Mouse (Mus musculus) embryonic fibroblast, embryonic 13.5 days (primary cell): ENCODE results near the gene Anapc15-ps. TPM values are rescaled to one million over a fixed set of nuclear protein-coding genes. Genes with fewer than 3 reads are reported as not detected.

ENCODE experiments used
- H3K27ac ChIP-seq: 2 replicates; pipeline ENCODE4 v1.5.1; 2012; ENCODE audit warnings: low read length, control low read depth, inconsistent platforms; ENCODE audit not compliant: insufficient read depth
- H3K4me1 ChIP-seq: 2 replicates; pipeline ENCODE4 v1.6.1; 2011; ENCODE audit warnings: low read length; ENCODE audit not compliant: control insufficient read depth, insufficient read depth
- H3K4me3 ChIP-seq: 2 replicates; pipeline ENCODE4 v1.5.1; 2011; ENCODE audit warnings: mild to moderate bottlenecking, control low read depth, low read length; ENCODE audit not compliant: insufficient read depth
- CTCF ChIP-seq: IDR thresholded peaks from 2 replicates; pipeline ENCODE4 v1.5.1; 2011; ENCODE audit warnings: mild to moderate bottlenecking, control low read depth, low read length, moderate library complexity, borderline replicate concordance; ENCODE audit not compliant: insufficient read depth
- POLR2A ChIP-seq: IDR thresholded peaks from 2 replicates; pipeline ENCODE4 v1.6.1; 2011; ENCODE audit warnings: low read depth, mild to moderate bottlenecking, control low read depth, low read length, moderate library complexity
- polyA plus RNA-seq: library from polyadenylated mRNA; stranded (reverse); fragments of >200 nt; gene quantifications from 2 replicates; pipeline ENCODE4 v1.2.4, GENCODE M21; 2011; ENCODE audit warnings: low read depth; ENCODE audit not compliant: missing spikeins, insufficient read length

The Anapc15-ps gene
- polyA plus RNA-seq, 1 experiment: not detected

- H3K4me1 ChIP-seq: 0 out of 2 replicates have a peak, but pooled peaks cover 2% of the 10 kb centered on the region
- no peak overlapping the region for H3K27ac ChIP-seq
- H3K4me3 ChIP-seq: no peak overlapping the region
- TF ChIP-seq CTCF: no peak
- TF ChIP-seq POLR2A: no peak
Measured at GRCm38 (mm10) chr10:95682091-95682740, 9.0 kb upstream of the Anapc15-ps start.

DNA sequence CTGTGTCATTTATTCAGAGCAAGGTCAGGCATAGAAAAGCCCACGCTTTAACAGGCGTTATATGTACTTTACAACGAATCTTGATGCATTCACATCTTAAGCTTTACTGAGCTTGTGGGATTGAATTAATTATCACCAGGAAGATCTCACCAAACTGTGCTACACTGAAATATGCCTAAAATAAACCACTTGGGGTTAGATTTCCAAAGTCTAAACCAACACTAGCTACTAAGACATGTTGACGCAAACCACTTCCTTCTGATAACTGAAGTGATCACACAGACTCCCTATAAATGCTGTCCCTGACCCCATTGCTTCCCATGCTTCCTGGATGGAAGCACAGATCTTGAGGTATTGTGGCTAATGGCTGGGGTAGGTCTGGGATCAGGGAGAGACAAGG, 8.2 kb upstream of the Anapc15-ps start:
- TF ChIP-seq POLR2A (no peak), CTCF (no peak)
- no peak overlapping the region for H3K4me3 ChIP-seq
- H3K4me1 ChIP-seq: 0 out of 2 replicates have a peak, but pooled peaks cover 2% of the 10 kb centered on the region
- no peak overlapping the region for H3K27ac ChIP-seq

DNA sequence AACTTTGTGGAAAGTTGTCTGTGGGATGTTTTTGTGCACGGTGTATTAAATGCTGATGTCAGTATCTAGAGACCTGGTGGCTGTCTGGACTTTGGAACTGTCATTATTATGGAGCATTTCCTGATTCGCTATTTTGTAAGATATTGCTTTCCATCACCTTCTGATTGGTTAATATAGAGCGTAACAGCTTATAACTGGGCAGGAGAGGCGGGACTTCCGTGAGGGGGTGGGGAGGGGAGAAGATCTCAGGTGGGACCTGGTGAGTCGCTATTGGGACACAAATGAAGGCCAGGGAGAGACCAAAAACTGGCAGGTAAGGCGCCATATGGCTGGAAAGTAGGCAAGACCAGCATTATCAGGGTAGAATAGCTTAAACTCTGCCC, 7.8 kb upstream of the Anapc15-ps start:
- H3K4me3 ChIP-seq: no peak overlapping the region
- no peak overlapping the region for H3K27ac ChIP-seq
- H3K4me1 ChIP-seq: 0 out of 2 replicates have a peak, but pooled peaks cover 2% of the 10 kb centered on the region
- TF ChIP-seq POLR2A (no peak), CTCF (no peak)

GRCm38 (mm10) chr10:95680153-95681057, 7.2 kb upstream of the Anapc15-ps start:
- no peak for TF ChIP-seq POLR2A
- no peak for TF ChIP-seq CTCF
- Histone ChIP-seq H3K4me1 (0 out of 2 replicates have a peak, but pooled peaks cover 2% of the 10 kb centered on the region), H3K27ac (no peak overlapping the region), H3K4me3 (no peak overlapping the region)

DNA sequence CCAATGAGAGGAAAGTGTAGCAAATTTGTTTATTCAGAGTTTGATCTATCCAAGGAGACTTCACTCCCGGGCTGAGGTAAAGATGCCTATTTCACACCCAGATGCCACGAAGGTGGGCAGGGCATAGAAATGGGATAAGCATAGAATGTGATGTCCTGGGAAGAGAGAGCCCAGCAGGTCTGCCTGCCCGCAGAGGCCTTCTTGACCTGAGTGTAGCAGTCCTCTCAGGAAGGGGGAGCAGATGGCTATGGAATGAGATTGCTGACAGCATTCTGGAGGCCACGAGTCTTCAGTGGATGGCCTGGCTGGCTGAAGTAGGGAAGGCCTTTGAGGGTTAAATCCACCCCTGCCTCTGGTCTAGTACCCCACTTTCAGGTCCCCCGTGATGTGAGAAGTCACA, 5.9 kb upstream of the Anapc15-ps start:
- no peak overlapping the region for H3K4me3 ChIP-seq
- no peaks in the 10 kb centered on the region for H3K4me1 ChIP-seq
- TF ChIP-seq CTCF (no peak), POLR2A (no peak)
- no peak overlapping the region for H3K27ac ChIP-seq

DNA sequence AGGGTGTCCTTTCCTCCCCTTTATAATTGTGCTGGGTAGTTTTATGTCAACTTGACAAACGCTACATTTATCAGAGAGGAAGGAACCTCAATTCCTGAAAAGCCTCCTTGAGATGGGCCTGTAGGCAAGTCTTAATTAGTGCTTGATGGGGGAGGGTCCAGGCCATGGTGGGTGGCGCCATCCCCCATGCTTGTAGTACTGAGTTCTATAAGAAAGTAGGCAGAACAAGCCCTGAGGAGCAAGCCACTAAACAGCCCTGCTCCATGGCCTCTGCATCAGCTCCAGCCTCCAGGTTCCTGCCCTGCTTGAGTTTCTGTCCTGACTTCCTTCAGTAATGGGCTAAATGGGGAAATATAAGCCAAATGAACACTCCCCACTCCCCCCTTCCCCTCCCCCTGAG, 5.4 kb upstream of the Anapc15-ps start:
- Histone ChIP-seq H3K4me1 (no peaks in the 10 kb centered on the region), H3K4me3 (no peak overlapping the region), H3K27ac (no peak overlapping the region)
- TF ChIP-seq CTCF (no peak), POLR2A (no peak)

DNA sequence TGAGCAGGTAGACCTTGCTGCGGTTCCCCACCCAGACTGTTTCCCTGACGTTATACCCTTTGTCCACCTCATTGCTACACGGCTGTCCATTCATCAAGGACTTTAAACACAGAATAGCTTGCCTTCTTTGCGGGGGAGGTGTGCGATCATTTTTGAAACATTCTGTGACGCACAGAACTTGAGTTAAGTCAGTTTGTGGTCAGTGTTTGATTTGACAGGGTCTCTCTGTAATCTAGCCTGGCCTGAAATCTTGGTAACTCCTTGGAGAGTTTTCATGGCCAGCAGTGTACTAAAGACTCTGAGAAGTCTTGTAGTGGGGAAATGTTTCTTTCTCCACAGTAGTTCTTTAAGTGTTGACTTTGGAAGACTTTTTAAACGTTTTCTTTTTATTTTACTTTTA, 5.0 kb upstream of the Anapc15-ps start:
- no peaks in the 10 kb centered on the region for H3K4me1 ChIP-seq
- H3K4me3 ChIP-seq: no peak overlapping the region
- no peak for TF ChIP-seq POLR2A
- TF ChIP-seq CTCF: no peak
- no peak overlapping the region for H3K27ac ChIP-seq

DNA sequence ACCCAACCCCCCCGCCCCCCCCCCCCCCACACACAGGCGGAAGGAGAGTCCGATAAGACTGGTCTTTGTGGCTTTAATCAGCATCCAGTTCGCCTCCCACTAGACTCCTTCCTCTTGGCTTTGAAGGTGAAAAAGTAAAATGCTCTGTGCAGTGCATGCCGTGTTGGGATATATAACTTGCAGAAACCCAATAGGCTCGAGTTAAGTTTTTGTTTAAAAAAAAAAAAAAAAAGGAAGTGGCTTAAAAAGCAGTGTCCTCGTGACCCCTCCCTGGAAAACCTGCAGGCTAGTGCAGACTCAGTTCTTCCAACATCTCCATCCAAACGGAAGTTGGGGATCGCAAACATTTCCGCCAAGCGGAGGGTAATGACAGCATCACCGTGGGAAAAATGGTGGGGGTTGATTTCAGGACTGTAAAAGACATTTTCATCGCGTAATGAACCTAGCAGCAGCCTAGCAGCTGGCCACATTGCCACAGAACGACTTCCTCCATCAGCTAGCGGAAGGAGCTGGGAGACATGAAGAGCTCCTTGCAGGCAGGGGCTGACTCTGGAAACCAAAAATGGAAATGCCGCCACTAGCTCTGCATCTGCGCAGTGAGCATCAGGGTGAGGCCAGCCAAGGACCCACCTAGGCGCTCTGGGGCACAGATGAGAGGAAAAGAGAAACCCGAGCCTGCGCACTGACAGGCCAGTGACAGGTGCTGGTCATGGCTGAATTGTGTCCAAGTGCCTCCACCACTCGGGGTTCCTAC, 4.3 kb upstream of the Anapc15-ps start:
- TF ChIP-seq CTCF (no peak), POLR2A (no peak)
- Histone ChIP-seq H3K4me1 (no peaks in the 10 kb centered on the region), H3K4me3 (no peak overlapping the region), H3K27ac (no peak overlapping the region)

DNA sequence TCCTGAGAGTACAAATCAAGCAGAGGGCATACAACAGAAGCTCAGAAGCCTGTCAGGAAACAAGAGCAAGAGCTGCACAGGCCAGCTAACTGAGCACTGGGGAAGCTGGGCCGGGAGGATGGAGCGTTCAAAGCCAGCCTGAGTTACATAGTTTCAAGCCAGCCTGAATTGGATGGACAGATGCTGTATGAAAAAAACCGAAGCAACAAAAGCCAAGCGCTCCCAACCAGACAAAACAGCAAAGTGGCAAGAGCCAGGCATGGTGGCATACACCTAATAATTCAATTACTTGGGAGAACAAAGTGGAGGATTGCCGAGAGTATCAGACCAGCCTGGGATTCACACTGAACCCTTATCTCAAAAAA, 3.7 kb upstream of the Anapc15-ps start:
- no peak overlapping the region for H3K4me3 ChIP-seq
- H3K27ac ChIP-seq: no peak overlapping the region
- TF ChIP-seq CTCF (no peak), POLR2A (no peak)
- no peaks in the 10 kb centered on the region for H3K4me1 ChIP-seq
